Mouse (Mus musculus) gastrocnemius, adult 18-20 months (tissue): Measurements from ENCODE around the gene Sec23ip. TPM values are rescaled to one million over a fixed set of nuclear protein-coding genes. Genes with fewer than 3 reads are reported as not detected.

Experiments
- DNase-seq: peaks from one replicate; pipeline ENCODE4 v3.0.0; 2021; ENCODE audit warnings: low spot score
- microRNA-seq: library from miRNA; unstranded; fragments of <30 nt; microRNA quantifications from one replicate; pipeline ENCODE4 v1.2.0, GENCODE M21; 2021
- total RNA-seq, 2 experiments: library from RNA; stranded (reverse); gene quantifications; 2 replicates each; pipeline ENCODE4 v1.2.3; 2021

Gene Sec23ip
- total RNA-seq, 2 experiments from 2014 or later: 17.5 to 18.3 TPM

- DNase-seq: no peak
Measured at GRCm38 (mm10) chr7:128777201-128777600, 32.5 kb downstream of the Sec23ip start.

- no peak for DNase-seq
Measured at GRCm38 (mm10) chr7:128779305-128779704, 34.6 kb downstream of the Sec23ip start.

- no peak for DNase-seq
Measured at GRCm38 (mm10) chr7:128781846-128782245, 37.1 kb downstream of the Sec23ip start.

- no peak for DNase-seq
Measured at GRCm38 (mm10) chr7:128790045-128790444, 45.3 kb downstream of the Sec23ip start.

- no peak for DNase-seq
Measured at GRCm38 (mm10) chr7:128793464-128793863, 48.7 kb downstream of the Sec23ip start.

GRCm38 (mm10) chr7:128824986-128825563, 80.3 kb downstream of the Sec23ip start:
- no peak for DNase-seq

GRCm38 (mm10) chr7:128832455-128833081, 87.8 kb downstream of the Sec23ip start:
- DNase-seq: no peak

GRCm38 (mm10) chr7:128833196-128833595, 88.5 kb downstream of the Sec23ip start:
- no peak for DNase-seq

Small RNA genes lying within 50 kb of the gene (microRNA-seq; reads per million reads assigned to microRNA genes)
- not detected for gene Gm25778

Other genes with a start within 250 kb of the Sec23ip start
- gene Bag3, start 221.3 kb upstream of the Sec23ip start, total RNA-seq: 100 to 1,000 TPM; 129 to 219 TPM
- 1 to 10 TPM; 2.3 to 3.2 TPM for gene Inpp5f, start 133.6 kb upstream of the Sec23ip start, total RNA-seq
- gene Mcmbp, start 4.4 kb upstream of the Sec23ip start, total RNA-seq: 10 to 100 TPM; 15.2 to 16.5 TPM